Mouse (Mus musculus): ENCODE results near the gene Gm17727.
"Not testable (repeated sequence)": the region's sequence is repeated elsewhere in the genome, so short reads cannot be mapped to it uniquely, and the experiment has no call there.

The Gm17727 gene

GRCm38 (mm10) chr9:35778009-35778408, at the start of gene Gm17727:
TSS of gene Gm17727 (minus strand) at chr9:35778109.
- no peak for DNase-seq (ENCODE audit: low read depth, low spot score)

GRCm38 (mm10) chr9:35817881-35818280, 40.0 kb upstream of the Gm17727 start:
- DNase-seq (ENCODE audit: low read depth, low spot score) = not testable (repeated sequence)

- DNase-seq (ENCODE audit: low read depth, low spot score) = no peak
Measured at GRCm38 (mm10) chr9:35798146-35798545, 20.2 kb upstream of the Gm17727 start.

- no peak for DNase-seq (ENCODE audit: low read depth, low spot score)
Measured at GRCm38 (mm10) chr9:35790001-35790400, 12.1 kb upstream of the Gm17727 start, which contains the start of the genes Gm27235 and D730048I06Rik. TSS of gene Gm27235 (minus strand) at chr9:35790101. TSS of gene D730048I06Rik (minus strand) at chr9:35790112.

- no peak for DNase-seq (ENCODE audit: low read depth, low spot score)
Measured at GRCm38 (mm10) chr9:35756843-35757242, 21.1 kb downstream of the Gm17727 start.

- no peak for DNase-seq (ENCODE audit: low read depth, low spot score)
Measured at GRCm38 (mm10) chr9:35740749-35741148, 37.2 kb downstream of the Gm17727 start, which contains the start of gene Gm17677. TSS of gene Gm17677 (plus strand) at chr9:35741049.

All from skeletal muscle tissue, adult 2 months (tissue).